Mouse (Mus musculus): Measurements from ENCODE around the gene Fga. TPM values are rescaled to one million over a fixed set of nuclear protein-coding genes. Genes with fewer than 3 reads are reported as not detected.

Gene Fga
- total RNA-seq, 2 experiments from 2014 or later: not detected

Other genes starting within 250 kb of the Fga start
- gene Rbm46, start 149.6 kb upstream of the Fga start, total RNA-seq (2021): under 1 TPM; 0.56 to 0.61 TPM
- gene Lrat, start 122.1 kb upstream of the Fga start, total RNA-seq (2021): under 1 TPM in 1 of 2 experiments, not detected in 1; 0.07 TPM
- gene Fgg, start 18.4 kb upstream of the Fga start, total RNA-seq (2021): not detected
- not detected for gene Fgb, start 23.8 kb downstream of the Fga start, total RNA-seq (2021)
- gene Plrg1, start 29.4 kb downstream of the Fga start, total RNA-seq (2021): 10 to 100 TPM; 43.5 to 45.6 TPM
- 1 to 10 TPM; 2.8 to 3.1 TPM for gene Dchs2, start 101.9 kb downstream of the Fga start, total RNA-seq (2021)